Mouse (Mus musculus) C2C12 (cell line): ENCODE measurements around the gene Nck2.

Experiments used
- CTCF ChIP-seq: IDR thresholded peaks from one replicate; pipeline ENCODE4 v1.5.1; 2011; ENCODE audit not compliant: control insufficient read depth, insufficient read depth, insufficient read length
- MYOG ChIP-seq: IDR thresholded peaks from one replicate; pipeline ENCODE4 v1.6.1; 2011; ENCODE audit not compliant: control insufficient read depth, insufficient read length; ENCODE audit errors: extremely low read depth

GRCm38 (mm10) chr1:43486500-43486899 lies 42.1 kb downstream of the Nck2 start:
- TF ChIP-seq MYOG (no peak), CTCF (no peak)
